Mouse (Mus musculus) MEL (cell line): ENCODE results near the gene Dock4. TPM values are rescaled to one million over a fixed set of nuclear protein-coding genes. Genes with fewer than 3 reads are reported as not detected.

Experiments used
- DNase-seq: peaks from one replicate; pipeline ENCODE4 v3.0.0; 2011; ENCODE audit warnings: low read depth, low spot score
- H3K27ac ChIP-seq: 2 replicates; pipeline ENCODE4 v1.5.1; 2012; ENCODE audit warnings: low read depth, mild to moderate bottlenecking, control low read depth, low read length, moderate library complexity; ENCODE audit not compliant: control insufficient read depth
- H3K27me3 ChIP-seq, 2 experiments: fragments of 150-350 bp in 1 of 2; sonication (generic) in 1 of 2; 2 replicates each; pipeline ENCODE4 v1.6.1; 2012; ENCODE audit warnings: low read length in 2 of 2, mild to moderate bottlenecking in 2 of 2, improper control_type of control experiment in 1 of 2, moderate library complexity in 1 of 2; ENCODE audit not compliant: insufficient read depth in 2 of 2, control insufficient read depth in 1 of 2
- H3K36me3 ChIP-seq, 2 experiments: 2 replicates each; pipeline ENCODE4 v1.6.1; 2012 to 2014; ENCODE audit warnings: low read length in 2 of 2, improper control_type of control experiment in 1 of 2, inconsistent platforms in 1 of 2, mild to moderate bottlenecking in 1 of 2; ENCODE audit not compliant: insufficient read depth in 2 of 2, control insufficient read depth in 1 of 2
- H3K4me1 ChIP-seq, 2 experiments: fragments of 150-350 bp in 1 of 2; sonication (generic) in 1 of 2; 2 replicates each; pipeline ENCODE4 v1.6.1; 2012; ENCODE audit warnings: low read length in 2 of 2, improper control_type of control experiment in 1 of 2, mild to moderate bottlenecking in 1 of 2; ENCODE audit not compliant: insufficient read depth in 2 of 2, control insufficient read depth in 1 of 2
- H3K4me3 ChIP-seq, 2 experiments: fragments of 150-350 bp in 1 of 2; sonication (generic) in 1 of 2; 2 replicates each; pipeline ENCODE4 v1.5.1; 2012; ENCODE audit warnings: low read depth in 2 of 2, low read length in 2 of 2, mild to moderate bottlenecking in 2 of 2, moderate library complexity in 2 of 2, control low read depth in 1 of 2, improper control_type of control experiment in 1 of 2; ENCODE audit not compliant: control insufficient read depth in 1 of 2, insufficient read depth in 1 of 2
- H3K79me2 ChIP-seq: 2 replicates; pipeline ENCODE4 v1.6.1; 2012; ENCODE audit warnings: mild to moderate bottlenecking, low read length, moderate library complexity; ENCODE audit not compliant: control insufficient read depth, poor library complexity, insufficient read depth
- H3K9ac ChIP-seq: 2 replicates; pipeline ENCODE4 v1.6.1; 2012; ENCODE audit warnings: low read depth, mild to moderate bottlenecking, control low read depth, low read length, moderate library complexity; ENCODE audit not compliant: control insufficient read depth, poor library complexity, severe bottlenecking
- H3K9me3 ChIP-seq: fragments of 150-350 bp; sonication (generic); replicated peaks from 2 replicates; pipeline ENCODE4 v1.6.1; 2012; ENCODE audit warnings: mild to moderate bottlenecking, low read length, improper control_type of control experiment, moderate library complexity; ENCODE audit not compliant: insufficient read depth
- BHLHE40 ChIP-seq: IDR thresholded peaks from 2 replicates; pipeline ENCODE4 v1.6.1; 2012; ENCODE audit warnings: low read depth, mild to moderate bottlenecking, inconsistent platforms, low read length, improper control_type of control experiment, borderline replicate concordance
- CHD2 ChIP-seq: IDR thresholded peaks from 2 replicates; pipeline ENCODE4 v1.6.1; 2011; ENCODE audit warnings: low read length, improper control_type of control experiment
- CTCF ChIP-seq, 3 experiments: IDR thresholded peaks in 2 of 3; conservative IDR thresholded peaks in 1 of 3; 2 replicates each; pipeline ENCODE4 v1.5.1; 2011 to 2012; ENCODE audit warnings: low read length in 3 of 3, low read depth in 2 of 3, mild to moderate bottlenecking in 2 of 3, improper control_type of control experiment in 1 of 3, inconsistent platforms in 1 of 3, mixed read lengths in 1 of 3, moderate library complexity in 1 of 3; ENCODE audit not compliant: control insufficient read depth in 1 of 3, insufficient read depth in 1 of 3, poor library complexity in 1 of 3, severe bottlenecking in 1 of 3
- E2F4 ChIP-seq: IDR thresholded peaks from 2 replicates; pipeline ENCODE4 v1.6.1; 2011; ENCODE audit warnings: low read depth, low read length, improper control_type of control experiment, borderline replicate concordance
- ELF1 ChIP-seq: IDR thresholded peaks from 2 replicates; pipeline ENCODE4 v1.6.1; 2014; ENCODE audit warnings: low read depth, mild to moderate bottlenecking, inconsistent platforms, low read length, improper control_type of control experiment, moderate library complexity
- ETS1 ChIP-seq: IDR thresholded peaks from 2 replicates; pipeline ENCODE4 v1.6.1; 2012; ENCODE audit warnings: low read depth, mild to moderate bottlenecking, inconsistent platforms, low read length, improper control_type of control experiment, moderate library complexity
- GABPA ChIP-seq: IDR thresholded peaks from 2 replicates; pipeline ENCODE4 v1.6.1; 2012; ENCODE audit warnings: low read depth, mild to moderate bottlenecking, inconsistent platforms, low read length, improper control_type of control experiment, moderate library complexity
- GATA1 ChIP-seq: IDR thresholded peaks from 2 replicates; pipeline ENCODE4 v1.6.1; 2011; ENCODE audit warnings: low read depth, low read length, improper control_type of control experiment
- JUND ChIP-seq: IDR thresholded peaks from 2 replicates; pipeline ENCODE4 v1.6.1; 2011; ENCODE audit warnings: low read depth, mild to moderate bottlenecking, improper control_type of control experiment, low read length
- MAFK ChIP-seq: IDR thresholded peaks from 2 replicates; pipeline ENCODE4 v1.6.1; 2011; ENCODE audit warnings: low read depth, mild to moderate bottlenecking, low read length, improper control_type of control experiment, borderline replicate concordance
- MAZ ChIP-seq: IDR thresholded peaks from 2 replicates; pipeline ENCODE4 v1.6.1; 2012; ENCODE audit warnings: low read depth, mild to moderate bottlenecking, inconsistent platforms, low read length, improper control_type of control experiment
- MEF2A ChIP-seq: IDR thresholded peaks from 2 replicates; pipeline ENCODE4 v1.6.1; 2014; ENCODE audit warnings: low read depth, mild to moderate bottlenecking, inconsistent platforms, low read length, improper control_type of control experiment; ENCODE audit not compliant: poor library complexity, insufficient replicate concordance, severe bottlenecking; ENCODE audit errors: extremely low read depth
- MXI1 ChIP-seq: IDR thresholded peaks from 2 replicates; pipeline ENCODE4 v1.6.1; 2011; ENCODE audit warnings: mild to moderate bottlenecking, low read depth, low read length, improper control_type of control experiment
- MYB ChIP-seq: IDR thresholded peaks from 2 replicates; pipeline ENCODE4 v1.6.1; 2011; ENCODE audit warnings: mild to moderate bottlenecking, low read depth, low read length, improper control_type of control experiment
- NELFE ChIP-seq: IDR thresholded peaks from 2 replicates; pipeline ENCODE4 v1.6.1; 2011; ENCODE audit warnings: low read depth, low read length, improper control_type of control experiment
- NRF1 ChIP-seq: IDR thresholded peaks from 2 replicates; pipeline ENCODE4 v1.6.1; 2014; ENCODE audit warnings: low read depth, mild to moderate bottlenecking, inconsistent platforms, low read length, improper control_type of control experiment, moderate library complexity; ENCODE audit not compliant: poor library complexity, insufficient read depth, severe bottlenecking
- POLR2AphosphoS2 ChIP-seq: IDR thresholded peaks from 2 replicates; pipeline ENCODE4 v1.6.1; 2011; ENCODE audit warnings: low read length, improper control_type of control experiment
- RAD21 ChIP-seq: IDR thresholded peaks from 2 replicates; pipeline ENCODE4 v1.6.1; 2011; ENCODE audit warnings: mild to moderate bottlenecking, low read depth, low read length, improper control_type of control experiment
- RCOR1 ChIP-seq: IDR thresholded peaks from 2 replicates; pipeline ENCODE4 v1.6.1; 2012; ENCODE audit warnings: low read depth, mild to moderate bottlenecking, inconsistent platforms, low read length, improper control_type of control experiment
- SIN3A ChIP-seq: IDR thresholded peaks from 2 replicates; pipeline ENCODE4 v1.6.1; 2012; ENCODE audit warnings: low read length, improper control_type of control experiment, inconsistent platforms
- TAL1 ChIP-seq: IDR thresholded peaks from 2 replicates; pipeline ENCODE4 v1.6.1; 2012; ENCODE audit warnings: mild to moderate bottlenecking, inconsistent platforms, low read length, moderate library complexity, mixed read lengths
- TBP ChIP-seq: IDR thresholded peaks from 2 replicates; pipeline ENCODE4 v1.8.0; 2011; ENCODE audit warnings: low read depth, low read length, improper control_type of control experiment
- TCF12 ChIP-seq: IDR thresholded peaks from 2 replicates; pipeline ENCODE4 v1.6.1; 2014; ENCODE audit warnings: low read depth, mild to moderate bottlenecking, inconsistent platforms, low read length, improper control_type of control experiment, moderate library complexity
- UBTF ChIP-seq: IDR thresholded peaks from 2 replicates; pipeline ENCODE4 v1.6.1; 2012; ENCODE audit warnings: low read depth, mild to moderate bottlenecking, inconsistent platforms, low read length, improper control_type of control experiment, moderate library complexity, borderline replicate concordance; ENCODE audit not compliant: insufficient read depth
- ZC3H11A ChIP-seq: IDR thresholded peaks from 2 replicates; pipeline ENCODE4 v1.6.1; 2012; ENCODE audit warnings: low read depth, mild to moderate bottlenecking, inconsistent platforms, low read length, improper control_type of control experiment
- polyA plus RNA-seq, 2 experiments: library from polyadenylated mRNA; stranded (reverse) in 1 of 2; unstranded in 1 of 2; fragments of >175 nt in 1 of 2; fragments of >200 nt in 1 of 2; gene quantifications; 2 replicates each; pipeline versions ENCODE4 v1.2.1 to v1.2.4; 2012; ENCODE audit warnings: low replicate concordance in 2 of 2, low read depth in 1 of 2; ENCODE audit not compliant: insufficient read length in 2 of 2, insufficient read depth in 1 of 2, missing spikeins in 1 of 2
- total RNA-seq: library from RNA; depleted of rRNA; stranded (reverse); fragments of 300-350 nt; gene quantifications from 2 replicates; pipeline ENCODE4 v1.2.3, GENCODE M21; 2012

Dock4 gene
- total and polyA plus RNA-seq, 3 experiments = 0.08 to 0.17 TPM; not detected in 1

GRCm38 (mm10) chr12:40512994-40513393, 67.2 kb downstream of the Dock4 start:
- TF ChIP-seq MXI1 (no peak), TBP (no peak), NELFE (no peak), BHLHE40 (no peak), GABPA (no peak), RCOR1 (no peak), E2F4 (no peak), NRF1 (no peak), MAFK (no peak)
- H3K27me3 ChIP-seq = peaks cover 0 to 1% of the 10 kb centered on the region in 2 experiments; a peak in 1 of 4 replicates
- DNase-seq = no peak
- no peaks in the 10 kb centered on the region for H3K79me2 ChIP-seq
- no peak overlapping the region for H3K27ac ChIP-seq
- no peak overlapping the region for H3K9ac ChIP-seq
- H3K4me1 ChIP-seq = no peaks in the 10 kb centered on the region
- H3K36me3 ChIP-seq = no peaks in the 10 kb centered on the region
- H3K4me3 ChIP-seq = no peak overlapping the region
- H3K9me3 ChIP-seq = no peaks in the 10 kb centered on the region

- H3K27me3 ChIP-seq = peaks cover 0 to 1% of the 10 kb centered on the region in 2 experiments; a peak in 1 of 4 replicates
- no peaks in the 10 kb centered on the region for H3K4me1 ChIP-seq
- no peak overlapping the region for H3K27ac ChIP-seq
- H3K9me3 ChIP-seq = no peaks in the 10 kb centered on the region
- H3K9ac ChIP-seq = no peak overlapping the region
- H3K79me2 ChIP-seq = no peaks in the 10 kb centered on the region
- H3K4me3 ChIP-seq = no peak overlapping the region
- DNase-seq = no peak
- TF ChIP-seq NELFE = no peak
- no peaks in the 10 kb centered on the region for H3K36me3 ChIP-seq
Measured at GRCm38 (mm10) chr12:40514021-40514420, 68.3 kb downstream of the Dock4 start.

GRCm38 (mm10) chr12:40522468-40522867, 76.7 kb downstream of the Dock4 start:
- no peaks in the 10 kb centered on the region for H3K4me1 ChIP-seq
- H3K27ac ChIP-seq = no peak overlapping the region
- H3K4me3 ChIP-seq = no peak overlapping the region
- H3K9me3 ChIP-seq = no peaks in the 10 kb centered on the region
- H3K27me3 ChIP-seq = no peaks in the 10 kb centered on the region
- no peak overlapping the region for H3K9ac ChIP-seq
- H3K36me3 ChIP-seq = no peaks in the 10 kb centered on the region
- no peaks in the 10 kb centered on the region for H3K79me2 ChIP-seq
- no peak for DNase-seq
- TF ChIP-seq TCF12 = no peak
- no peak for TF ChIP-seq ELF1
- no peak for TF ChIP-seq JUND
- no peak for TF ChIP-seq SIN3A
- no peak for TF ChIP-seq MAZ
- TF ChIP-seq POLR2AphosphoS2 = no peak
- no peak for TF ChIP-seq MEF2A
- no peak for TF ChIP-seq MYB
- no peak for TF ChIP-seq ETS1
- TF ChIP-seq CHD2 = no peak
- TF ChIP-seq RAD21 = no peak
- TF ChIP-seq TAL1 = no peak
- TF ChIP-seq E2F4 = no peak
- TF ChIP-seq GATA1 = no peak
- no peak for TF ChIP-seq CTCF (IDR thresholded peaks at IDR 0.05 in 2 of 3, conservative IDR thresholded peaks at IDR 0.05 in 1 of 3; ENCODE audit: control insufficient read depth in 1 of 3, insufficient read depth in 1 of 3, low read depth in 2 of 3, low read length in 3 of 3, poor library complexity in 1 of 3, severe bottlenecking in 1 of 3)
- TF ChIP-seq UBTF = no peak
- no peak for TF ChIP-seq BHLHE40
- no peak for TF ChIP-seq ZC3H11A
